Mouse (Mus musculus): ENCODE data around the gene Pde4c. TPM values are rescaled to one million over a fixed set of nuclear protein-coding genes. Genes with fewer than 3 reads are reported as not detected.

Pde4c gene
- polyA plus RNA-seq, 1 experiment: 1.9 TPM

- Histone ChIP-seq H3K4me1 (ENCODE audit: control insufficient read depth, insufficient read depth, low read length) (peaks cover 4% of the 10 kb centered on the region), H3K4me3 (ENCODE audit: low read depth, low read length) (no peak overlapping the region), H3K9me3 (replicated peaks; ENCODE audit: control insufficient read depth, insufficient read depth, low read length, poor library complexity, severe bottlenecking) (no peaks in the 10 kb centered on the region), H3K36me3 (ENCODE audit: control insufficient read depth, insufficient read depth, low read length, poor library complexity, severe bottlenecking) (no peaks in the 10 kb centered on the region), H3K27me3 (ENCODE audit: control insufficient read depth, insufficient read depth, low read length, poor library complexity, severe bottlenecking) (no peaks in the 10 kb centered on the region), H3K27ac (ENCODE audit: insufficient read depth, low read length) (no peak overlapping the region), H3K9ac (ENCODE audit: low read depth, poor library complexity, severe bottlenecking) (no peak overlapping the region)
- no peak for TF ChIP-seq POLR2A (IDR thresholded peaks at IDR 0.05; ENCODE audit: insufficient read depth, low read length)
- TF ChIP-seq EP300 (IDR thresholded peaks at IDR 0.05; ENCODE audit: insufficient read depth, low read depth, low read length): no peak
- no peak for TF ChIP-seq CTCF (IDR thresholded peaks at IDR 0.05; ENCODE audit: low read depth, low read length)
These were observed 47.7 kb downstream of the Pde4c start for GRCm38 (mm10) chr8:70771217-70771616.

GRCm38 (mm10) chr8:70772075-70772474 lies 48.6 kb downstream of the Pde4c start:
- H3K9me3 ChIP-seq (replicated peaks; ENCODE audit: control insufficient read depth, insufficient read depth, low read length, poor library complexity, severe bottlenecking): no peaks in the 10 kb centered on the region
- no peak overlapping the region for H3K27ac ChIP-seq (ENCODE audit: insufficient read depth, low read length)
- no peaks in the 10 kb centered on the region for H3K27me3 ChIP-seq (ENCODE audit: control insufficient read depth, insufficient read depth, low read length, poor library complexity, severe bottlenecking)
- no peak overlapping the region for H3K4me3 ChIP-seq (ENCODE audit: low read depth, low read length)
- H3K36me3 ChIP-seq (ENCODE audit: control insufficient read depth, insufficient read depth, low read length, poor library complexity, severe bottlenecking): no peaks in the 10 kb centered on the region
- no peak for TF ChIP-seq POLR2A (IDR thresholded peaks at IDR 0.05; ENCODE audit: insufficient read depth, low read length)
- no peak for TF ChIP-seq EP300 (IDR thresholded peaks at IDR 0.05; ENCODE audit: insufficient read depth, low read depth, low read length)
- TF ChIP-seq CTCF (IDR thresholded peaks at IDR 0.05; ENCODE audit: low read depth, low read length): no peak
- no peak overlapping the region for H3K9ac ChIP-seq (ENCODE audit: low read depth, poor library complexity, severe bottlenecking)
- peaks cover 4% of the 10 kb centered on the region for H3K4me1 ChIP-seq (ENCODE audit: control insufficient read depth, insufficient read depth, low read length)

GRCm38 (mm10) chr8:70772890-70773289 lies 49.4 kb downstream of the Pde4c start:
- H3K4me1 ChIP-seq (ENCODE audit: control insufficient read depth, insufficient read depth, low read length): peaks cover 2% of the 10 kb centered on the region
- H3K9ac ChIP-seq (ENCODE audit: low read depth, poor library complexity, severe bottlenecking): no peak overlapping the region
- TF ChIP-seq POLR2A (IDR thresholded peaks at IDR 0.05; ENCODE audit: insufficient read depth, low read length) (no peak), EP300 (IDR thresholded peaks at IDR 0.05; ENCODE audit: insufficient read depth, low read depth, low read length) (no peak), CTCF (IDR thresholded peaks at IDR 0.05; ENCODE audit: low read depth, low read length) (no peak)
- no peak overlapping the region for H3K4me3 ChIP-seq (ENCODE audit: low read depth, low read length)
- no peaks in the 10 kb centered on the region for H3K27me3 ChIP-seq (ENCODE audit: control insufficient read depth, insufficient read depth, low read length, poor library complexity, severe bottlenecking)
- no peaks in the 10 kb centered on the region for H3K36me3 ChIP-seq (ENCODE audit: control insufficient read depth, insufficient read depth, low read length, poor library complexity, severe bottlenecking)
- no peaks in the 10 kb centered on the region for H3K9me3 ChIP-seq (replicated peaks; ENCODE audit: control insufficient read depth, insufficient read depth, low read length, poor library complexity, severe bottlenecking)
- H3K27ac ChIP-seq (ENCODE audit: insufficient read depth, low read length): no peak overlapping the region

- no peak for TF ChIP-seq POLR2A (IDR thresholded peaks at IDR 0.05; ENCODE audit: insufficient read depth, low read length)
- TF ChIP-seq CTCF (IDR thresholded peaks at IDR 0.05; ENCODE audit: low read depth, low read length): no peak
- no peak for TF ChIP-seq EP300 (IDR thresholded peaks at IDR 0.05; ENCODE audit: insufficient read depth, low read depth, low read length)
- H3K36me3 ChIP-seq (ENCODE audit: control insufficient read depth, insufficient read depth, low read length, poor library complexity, severe bottlenecking): no peaks in the 10 kb centered on the region
These were observed 49.9 kb downstream of the Pde4c start for GRCm38 (mm10) chr8:70773410-70773809.

GRCm38 (mm10) chr8:70773833-70774232 lies 50.3 kb downstream of the Pde4c start:
- no peaks in the 10 kb centered on the region for H3K9me3 ChIP-seq (replicated peaks; ENCODE audit: control insufficient read depth, insufficient read depth, low read length, poor library complexity, severe bottlenecking)
- H3K36me3 ChIP-seq (ENCODE audit: control insufficient read depth, insufficient read depth, low read length, poor library complexity, severe bottlenecking): no peaks in the 10 kb centered on the region
- no peak overlapping the region for H3K27ac ChIP-seq (ENCODE audit: insufficient read depth, low read length)
- H3K4me1 ChIP-seq (ENCODE audit: control insufficient read depth, insufficient read depth, low read length): peaks cover 2% of the 10 kb centered on the region
- no peak overlapping the region for H3K4me3 ChIP-seq (ENCODE audit: low read depth, low read length)
- H3K9ac ChIP-seq (ENCODE audit: low read depth, poor library complexity, severe bottlenecking): no peak overlapping the region
- no peaks in the 10 kb centered on the region for H3K27me3 ChIP-seq (ENCODE audit: control insufficient read depth, insufficient read depth, low read length, poor library complexity, severe bottlenecking)
- TF ChIP-seq EP300 (IDR thresholded peaks at IDR 0.05; ENCODE audit: insufficient read depth, low read depth, low read length): no peak
- TF ChIP-seq POLR2A (IDR thresholded peaks at IDR 0.05; ENCODE audit: insufficient read depth, low read length): no peak
- TF ChIP-seq CTCF (IDR thresholded peaks at IDR 0.05; ENCODE audit: low read depth, low read length): no peak

More at GRCm38 (mm10) chr8:70773410-70773809, 49.9 kb downstream of the Pde4c start:
- H3K27me3 ChIP-seq (ENCODE audit: control insufficient read depth, insufficient read depth, low read length, poor library complexity, severe bottlenecking): no peaks in the 10 kb centered on the region
- H3K27ac ChIP-seq (ENCODE audit: insufficient read depth, low read length): no peak overlapping the region
- no peak overlapping the region for H3K9ac ChIP-seq (ENCODE audit: low read depth, poor library complexity, severe bottlenecking)
- no peaks in the 10 kb centered on the region for H3K9me3 ChIP-seq (replicated peaks; ENCODE audit: control insufficient read depth, insufficient read depth, low read length, poor library complexity, severe bottlenecking)
- H3K4me3 ChIP-seq (ENCODE audit: low read depth, low read length): no peak overlapping the region
- H3K4me1 ChIP-seq (ENCODE audit: control insufficient read depth, insufficient read depth, low read length): peaks cover 2% of the 10 kb centered on the region

GRCm38 (mm10) chr8:70774740-70775139 lies 51.2 kb downstream of the Pde4c start:
- H3K4me1 ChIP-seq (ENCODE audit: control insufficient read depth, insufficient read depth, low read length): peaks cover 3% of the 10 kb centered on the region
- H3K4me3 ChIP-seq (ENCODE audit: low read depth, low read length): no peak overlapping the region
- no peaks in the 10 kb centered on the region for H3K27me3 ChIP-seq (ENCODE audit: control insufficient read depth, insufficient read depth, low read length, poor library complexity, severe bottlenecking)
- no peaks in the 10 kb centered on the region for H3K36me3 ChIP-seq (ENCODE audit: control insufficient read depth, insufficient read depth, low read length, poor library complexity, severe bottlenecking)
- TF ChIP-seq POLR2A (IDR thresholded peaks at IDR 0.05; ENCODE audit: insufficient read depth, low read length): no peak
- TF ChIP-seq EP300 (IDR thresholded peaks at IDR 0.05; ENCODE audit: insufficient read depth, low read depth, low read length): no peak
- TF ChIP-seq CTCF (IDR thresholded peaks at IDR 0.05; ENCODE audit: low read depth, low read length): no peak
- no peak overlapping the region for H3K27ac ChIP-seq (ENCODE audit: insufficient read depth, low read length)
- H3K9ac ChIP-seq (ENCODE audit: low read depth, poor library complexity, severe bottlenecking): no peak overlapping the region
- H3K9me3 ChIP-seq (replicated peaks; ENCODE audit: control insufficient read depth, insufficient read depth, low read length, poor library complexity, severe bottlenecking): no peaks in the 10 kb centered on the region

Data from ES-Bruce4 (cell line).